Mouse (Mus musculus) CH12.LX (cell line): Measurements from ENCODE around the gene 1110008L16Rik. TPM values are rescaled to one million over a fixed set of nuclear protein-coding genes. Genes with fewer than 3 reads are reported as not detected.

Experiments
- DNase-seq: peaks from one replicate; pipeline ENCODE4 v3.0.0-alpha.2; 2013; ENCODE audit errors: extremely low read depth
- H3K27ac ChIP-seq: 2 replicates; pipeline ENCODE4 v1.5.1; 2012; ENCODE audit warnings: low read depth, mild to moderate bottlenecking, control low read depth, moderate library complexity; ENCODE audit not compliant: insufficient read depth
- H3K27me3 ChIP-seq: replicated peaks from 2 replicates; pipeline ENCODE3; 2012; ENCODE audit warnings: inconsistent platforms
- H3K36me3 ChIP-seq, 2 experiments: replicated peaks in 1 of 2; 2 replicates each; pipeline versions ENCODE3 to v1.6.1; 2012; ENCODE audit warnings: inconsistent platforms in 1 of 2, low read length in 1 of 2, mild to moderate bottlenecking in 1 of 2, mixed read lengths in 1 of 2, moderate library complexity in 1 of 2; ENCODE audit not compliant: control insufficient read depth in 1 of 2, insufficient read depth in 1 of 2
- H3K4me1 ChIP-seq, 2 experiments: 2 replicates each; pipeline ENCODE4 v1.6.1; 2012; ENCODE audit warnings: inconsistent platforms in 1 of 2, moderate library complexity in 1 of 2; ENCODE audit not compliant: insufficient read depth in 2 of 2, control insufficient read depth in 1 of 2
- H3K4me2 ChIP-seq: 2 replicates; pipeline ENCODE4 v1.6.1; 2012; ENCODE audit warnings: low read depth, mild to moderate bottlenecking, control low read depth; ENCODE audit not compliant: poor library complexity, insufficient read depth, severe bottlenecking
- H3K4me3 ChIP-seq, 3 experiments: fragments of 150-350 bp in 1 of 3; sonication (generic) in 1 of 3; replicated peaks in 1 of 3; 2 replicates each; pipeline versions ENCODE3 to v1.5.1; 2011 to 2012; ENCODE audit warnings: low read depth in 2 of 3, low read length in 2 of 3, mild to moderate bottlenecking in 2 of 3, moderate library complexity in 2 of 3, control low read depth in 1 of 3, improper control_type of control experiment in 1 of 3, inconsistent platforms in 1 of 3, mixed read lengths in 1 of 3; ENCODE audit not compliant: poor library complexity in 1 of 3
- H3K79me2 ChIP-seq: replicated peaks from 2 replicates; pipeline ENCODE4 v1.6.1; 2012; ENCODE audit warnings: mild to moderate bottlenecking, moderate library complexity; ENCODE audit not compliant: control insufficient read depth, poor library complexity, insufficient read depth, severe bottlenecking; ENCODE audit errors: extremely low read depth
- H3K9ac ChIP-seq: 2 replicates; pipeline ENCODE4 v1.6.1; 2012; ENCODE audit warnings: low read depth, mild to moderate bottlenecking, control low read depth, moderate library complexity; ENCODE audit not compliant: insufficient read depth
- H3K9me3 ChIP-seq: replicated peaks from 2 replicates; pipeline ENCODE3; 2012; ENCODE audit warnings: low read length, inconsistent platforms, mixed read lengths
- BHLHE40 ChIP-seq: IDR thresholded peaks from 2 replicates; pipeline ENCODE4 v1.6.1; 2011; ENCODE audit warnings: mild to moderate bottlenecking, low read depth, low read length, improper control_type of control experiment
- CHD2 ChIP-seq: IDR thresholded peaks from 2 replicates; pipeline ENCODE4 v1.6.1; 2011; ENCODE audit warnings: low read length, improper control_type of control experiment
- E2F4 ChIP-seq: IDR thresholded peaks from 2 replicates; pipeline ENCODE4 v1.6.1; 2011; ENCODE audit warnings: low read depth, low read length, improper control_type of control experiment; ENCODE audit not compliant: insufficient replicate concordance
- ETS1 ChIP-seq: conservative IDR thresholded peaks from 2 replicates; pipeline ENCODE4 v1.6.1; 2012; ENCODE audit warnings: low read depth, mild to moderate bottlenecking, inconsistent platforms, low read length, improper control_type of control experiment, moderate library complexity
- IRF4 ChIP-seq: IDR thresholded peaks from 2 replicates; pipeline ENCODE4 v1.6.1; 2014; ENCODE audit warnings: low read depth, mild to moderate bottlenecking, inconsistent platforms, low read length, improper control_type of control experiment
- JUN ChIP-seq: IDR thresholded peaks from 2 replicates; pipeline ENCODE4 v1.6.1; 2011; ENCODE audit warnings: low read depth, mild to moderate bottlenecking, low read length, improper control_type of control experiment, moderate library complexity; ENCODE audit not compliant: insufficient read depth
- MAX ChIP-seq: IDR thresholded peaks from 2 replicates; pipeline ENCODE4 v1.6.1; 2011; ENCODE audit warnings: low read length, improper control_type of control experiment
- MAZ ChIP-seq: IDR thresholded peaks from 2 replicates; pipeline ENCODE4 v1.6.1; 2012; ENCODE audit warnings: low read depth, mild to moderate bottlenecking, inconsistent platforms, low read length, improper control_type of control experiment, moderate library complexity
- MEF2A ChIP-seq: IDR thresholded peaks from 2 replicates; pipeline ENCODE4 v1.6.1; 2014; ENCODE audit warnings: low read depth, mild to moderate bottlenecking, inconsistent platforms, low read length, improper control_type of control experiment, borderline replicate concordance
- MXI1 ChIP-seq: IDR thresholded peaks from 2 replicates; pipeline ENCODE4 v1.6.1; 2011; ENCODE audit warnings: mild to moderate bottlenecking, low read depth, low read length, improper control_type of control experiment
- MYC ChIP-seq: IDR thresholded peaks from 2 replicates; pipeline ENCODE4 v1.6.1; 2011; ENCODE audit warnings: low read depth, mild to moderate bottlenecking, improper control_type of control experiment, low read length
- NELFE ChIP-seq: IDR thresholded peaks from 2 replicates; pipeline ENCODE4 v1.6.1; 2011; ENCODE audit warnings: low read depth, low read length, improper control_type of control experiment
- NRF1 ChIP-seq: IDR thresholded peaks from 2 replicates; pipeline ENCODE4 v1.6.1; 2014; ENCODE audit warnings: low read depth, mild to moderate bottlenecking, inconsistent platforms, low read length, improper control_type of control experiment, moderate library complexity
- PAX5 ChIP-seq: IDR thresholded peaks from 2 replicates; pipeline ENCODE4 v1.6.1; 2012; ENCODE audit warnings: low read length, inconsistent platforms, mixed read lengths
- POLR2AphosphoS2 ChIP-seq: IDR thresholded peaks from 2 replicates; pipeline ENCODE4 v1.6.1; 2011; ENCODE audit warnings: low read depth, low read length, improper control_type of control experiment
- RAD21 ChIP-seq: IDR thresholded peaks from 2 replicates; pipeline ENCODE4 v1.6.1; 2011; ENCODE audit warnings: low read depth, mild to moderate bottlenecking, low read length, improper control_type of control experiment, moderate library complexity
- SIN3A ChIP-seq: IDR thresholded peaks from 2 replicates; pipeline ENCODE4 v1.6.1; 2012; ENCODE audit warnings: low read length, improper control_type of control experiment, inconsistent platforms
- TBP ChIP-seq: conservative IDR thresholded peaks from 2 replicates; pipeline ENCODE4 v1.6.1; 2011; ENCODE audit warnings: low read depth, low read length, improper control_type of control experiment
- USF1 ChIP-seq: IDR thresholded peaks from 2 replicates; pipeline ENCODE4 v1.6.1; 2014; ENCODE audit warnings: low read depth, mild to moderate bottlenecking, inconsistent platforms, low read length, improper control_type of control experiment
- ZC3H11A ChIP-seq: IDR thresholded peaks from 2 replicates; pipeline ENCODE4 v1.6.1; 2012; ENCODE audit warnings: low read depth, mild to moderate bottlenecking, inconsistent platforms, low read length, improper control_type of control experiment
- ZMIZ1 ChIP-seq: IDR thresholded peaks from 2 replicates; pipeline ENCODE4 v1.6.1; 2012; ENCODE audit warnings: low read depth, mild to moderate bottlenecking, inconsistent platforms, low read length, improper control_type of control experiment
- ZNF384 ChIP-seq: IDR thresholded peaks from 2 replicates; pipeline ENCODE4 v1.6.1; 2012; ENCODE audit warnings: low read depth, low read length, improper control_type of control experiment, inconsistent platforms
- dilution Hi-C: fragments of 300-500 bp; cut with MboI; formaldehyde crosslinking; loops from 2 replicates; pipeline ENCODE4 v1.14.3; 2020; ENCODE audit warnings: low sequenced_read_pairs; ENCODE audit not compliant: extremely low pct_unique_long_range_greater_than_20kb, extremely low pct_ligation_motif_present
- in situ Hi-C: fragments of 300-500 bp; cut with MboI; formaldehyde crosslinking; loops from 3 replicates; pipeline ENCODE4 v1.14.3; 2019; ENCODE audit warnings: low sequenced_read_pairs, low pct_ligation_motif_present, low pct_unique_long_range_greater_than_20kb, mixed read lengths
- polyA plus RNA-seq: library from polyadenylated mRNA; unstranded; fragments of >175 nt; gene quantifications from 2 replicates; pipeline ENCODE4 v1.2.1, GENCODE M21; 2012; ENCODE audit warnings: low read depth; ENCODE audit not compliant: insufficient read length
- total RNA-seq, 2 experiments: library from RNA; depleted of rRNA; stranded (reverse); fragments of 300-350 nt in 1 of 2; fragments of >200 nt in 1 of 2; gene quantifications; 2 replicates each; pipeline ENCODE4 v1.2.3; 2012 to 2014

Gene 1110008L16Rik
- total and polyA plus RNA-seq, 3 experiments, result 25.7 to 32.6 (median 28.9) TPM

DNA sequence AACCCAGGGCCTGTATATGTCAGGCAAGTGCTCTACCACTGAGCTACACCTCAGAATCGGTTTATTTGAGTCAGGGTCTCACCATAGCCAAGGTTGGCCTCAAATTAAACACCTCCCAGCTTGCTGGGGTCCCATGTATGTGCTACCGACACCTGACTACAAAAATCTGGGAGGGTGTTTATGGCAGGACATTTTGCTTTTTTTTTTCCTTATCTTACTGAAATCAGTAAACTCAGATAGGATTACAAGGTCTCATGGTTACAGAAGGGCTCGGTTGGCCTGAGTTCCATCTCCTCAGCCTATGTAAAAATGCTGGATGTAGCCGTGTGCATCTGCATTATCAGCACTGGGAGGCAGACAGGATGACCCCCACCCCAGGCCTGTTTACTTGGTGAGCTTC, 29.4 kb downstream of the 1110008L16Rik start:
- H3K4me1 ChIP-seq, result no peaks in the 10 kb centered on the region
- H3K4me3 ChIP-seq, result no peak overlapping the region
- DNase-seq, result no peak
- H3K27ac ChIP-seq, result no peak overlapping the region
- TF ChIP-seq PAX5, result no peak
- no peak for TF ChIP-seq MAX
- no peak for TF ChIP-seq MXI1
- TF ChIP-seq CHD2, result no peak
- no peak for TF ChIP-seq ZMIZ1
- TF ChIP-seq MAZ, result no peak
- no peak for TF ChIP-seq ZC3H11A
- no peak for TF ChIP-seq MYC
- peaks cover 24 to 60% of the 10 kb centered on the region in 2 experiments for H3K36me3 ChIP-seq
- no peaks in the 10 kb centered on the region for H3K79me2 ChIP-seq
- no peak overlapping the region for H3K4me2 ChIP-seq
- in situ Hi-C loops, result no loop called here
- dilution Hi-C loops, result no loop called here
- no peak overlapping the region for H3K9ac ChIP-seq
- H3K9me3 ChIP-seq, result no peaks in the 10 kb centered on the region
- H3K27me3 ChIP-seq, result no peaks in the 10 kb centered on the region

DNA sequence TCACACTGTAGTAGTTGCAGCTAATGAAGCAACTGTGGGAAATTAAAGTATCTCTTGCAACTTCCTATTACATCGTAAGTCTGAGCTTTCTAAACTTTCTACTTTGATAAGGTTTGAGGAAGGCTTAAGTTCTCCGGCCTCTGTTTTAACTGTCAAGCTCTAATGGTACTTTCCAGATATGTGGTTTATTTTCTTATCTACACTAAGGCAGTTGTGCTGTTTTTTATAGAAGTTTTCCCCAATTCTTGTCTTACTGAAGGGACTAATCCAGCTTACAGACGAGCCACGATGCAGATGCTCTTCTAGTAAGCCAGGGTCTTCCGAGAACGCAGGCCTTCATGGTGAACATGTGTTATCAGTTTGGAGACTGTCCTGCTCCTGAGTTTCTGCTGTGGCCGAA, 30.0 kb downstream of the 1110008L16Rik start:
- dilution Hi-C loops, result no loop called here

More for the DNA sequence above, 30.0 kb downstream of the 1110008L16Rik start:
- DNase-seq, result no peak
- TF ChIP-seq TBP (no peak), NRF1 (no peak), NELFE (no peak), PAX5 (no peak), MEF2A (no peak), MYC (no peak), CHD2 (no peak), BHLHE40 (no peak), MAX (no peak), ZNF384 (no peak), POLR2AphosphoS2 (no peak), E2F4 (no peak), JUN (no peak), IRF4 (no peak), ETS1 (no peak), MXI1 (no peak), RAD21 (no peak), SIN3A (no peak), ZMIZ1 (no peak), USF1 (no peak)
- no peak overlapping the region for H3K4me3 ChIP-seq
- no peak overlapping the region for H3K27ac ChIP-seq
- H3K9ac ChIP-seq, result no peak overlapping the region
- H3K4me1 ChIP-seq, result no peaks in the 10 kb centered on the region
- H3K36me3 ChIP-seq, result peaks cover 24 to 58% of the 10 kb centered on the region in 2 experiments
- in situ Hi-C loops, result no loop called here
- no peaks in the 10 kb centered on the region for H3K9me3 ChIP-seq
- no peaks in the 10 kb centered on the region for H3K79me2 ChIP-seq
- H3K4me2 ChIP-seq, result no peak overlapping the region
- no peaks in the 10 kb centered on the region for H3K27me3 ChIP-seq
